8 mouse cellular contexts compared by ENCODE assay signal in genomic region chr16:31422000-31422399, GRCm38 (mm10). TPM values are rescaled to one million over a fixed set of nuclear protein-coding genes. Genes with fewer than 3 reads are reported as not detected.
DNase-seq lines count a peak whose midpoint lies in the region; ATAC-seq and TF ChIP-seq lines count a peak whose summit lies in the region.

TSS of gene Bdh1 (plus strand) at chr16:31422280.

- H3K4me3 ChIP-seq in gastrocnemius, adult 2 months, result no peak within 1 kb of the TSS
- no peak within 1 kb of the TSS for H3K4me3 ChIP-seq in forebrain, embryonic 15.5 days
- H3K4me3 ChIP-seq in stomach, embryonic 14.5 days (ENCODE audit: low read depth, low read length), result no peak within 1 kb of the TSS

- no peak for TF ChIP-seq CTCF in gastrocnemius, adult 2 months (IDR thresholded peaks at IDR 0.05)

- H3K9ac ChIP-seq in forebrain, embryonic 15.5 days (replicated peaks), result no peak within 1 kb of the TSS
- H3K9ac ChIP-seq in stomach, embryonic 14.5 days (replicated peaks; ENCODE audit: low read depth, low read length), result no peak within 1 kb of the TSS

- H3K36me3 ChIP-seq in forebrain, embryonic 15.5 days, result no peaks in the 10 kb centered on the region
- H3K36me3 ChIP-seq in stomach, embryonic 14.5 days (ENCODE audit: control insufficient read depth, insufficient read depth, low read length), result no peaks in the 10 kb centered on the region

- DNase-seq in gastrocnemius, adult 2 months, result no peak
- DNase-seq in gastrocnemius, postnatal 25 days, result no peak
- no peak for DNase-seq in left cerebral cortex, postnatal 4 days
- no peak for DNase-seq in embryo, embryonic 9.5 days (ENCODE audit: extremely low spot score)
- no peak for DNase-seq in c-Kit-positive CD71-positive TER-119-positive erythroid progenitor cells, embryonic 14.5 days (ENCODE audit: low spot score)

- 70% methylated on average over 9 of the region's 9 CpGs for WGBS in forebrain, embryonic 15.5 days
- 52% methylated on average over 9 of the region's 9 CpGs for WGBS in stomach, embryonic 14.5 days

- intact Hi-C loops in gastrocnemius, adult 2 months (cut with DNase I), result no loop called here
- intact Hi-C loops in left cerebral cortex, postnatal 4 days (cut with DNase I), result no loop called here

- H3K4me2 ChIP-seq in forebrain, embryonic 15.5 days (replicated peaks), result no peak within 1 kb of the TSS
- no peak within 1 kb of the TSS for H3K4me2 ChIP-seq in stomach, embryonic 14.5 days (replicated peaks; ENCODE audit: low read depth, low read length)

- H3K27ac ChIP-seq in gastrocnemius, adult 2 months, result no peak within 1 kb of the TSS
- H3K27ac ChIP-seq in forebrain, embryonic 15.5 days (replicated peaks), result no peak within 1 kb of the TSS
- H3K27ac ChIP-seq in stomach, embryonic 14.5 days (ENCODE audit: low read length), result no peak within 1 kb of the TSS

- H3K4me1 ChIP-seq in forebrain, embryonic 15.5 days, result no peaks in the 10 kb centered on the region
- no peaks in the 10 kb centered on the region for H3K4me1 ChIP-seq in stomach, embryonic 14.5 days (ENCODE audit: control insufficient read depth, insufficient read depth, low read length)

- no peaks in the 10 kb centered on the region for H3K9me3 ChIP-seq in forebrain, embryonic 15.5 days
- no peaks in the 10 kb centered on the region for H3K9me3 ChIP-seq in stomach, embryonic 14.5 days (ENCODE audit: control insufficient read depth, low read depth, low read length)

- H3K27me3 ChIP-seq in forebrain, embryonic 15.5 days, result peaks cover 4% of the 10 kb centered on the region; the same call in 1 of the 2 replicates
- H3K27me3 ChIP-seq in stomach, embryonic 14.5 days (ENCODE audit: control insufficient read depth, insufficient read depth, low read length), result no peaks in the 10 kb centered on the region

- no peak for ATAC-seq in CD4-positive, CD25-positive, alpha-beta regulatory T cell, adult 4 months
- ATAC-seq in forebrain, embryonic 15.5 days (replicated peaks), result no peak
- no peak for ATAC-seq in stomach, embryonic 14.5 days (ENCODE audit: insufficient number of reproducible peaks, insufficient read depth, low FRiP score, low read depth)

RNA-seq across cellular contexts. Expression of gene Bdh1, which starts in this region (rescaled TPM):
- 100 to 1,000 TPM in 1 of 2 experiments, 10 to 100 TPM in 1; 71.4 to 144 TPM for total RNA-seq in gastrocnemius, adult 2 months (2021)
- 10 to 100 TPM in 1 of 2 experiments, 1 to 10 TPM in 1; 4.7 to 13.8 TPM for total RNA-seq in gastrocnemius, postnatal 25 days (2021)
- polyA plus RNA-seq in CD4-positive, CD25-positive, alpha-beta regulatory T cell, adult 4 months (2017; shearing (Covaris generic)), result 10 to 100 TPM; 19.9 to 38.0 TPM
- polyA plus RNA-seq in forebrain, embryonic 15.5 days (2015; fragmentation: Nextera tagmentation; extraction: Ambion mirVana), result 132 and 144 TPM in 2 replicates
- total RNA-seq in left cerebral cortex, postnatal 4 days (2021), result 100 to 1,000 TPM; 259 to 272 TPM
- polyA plus RNA-seq in stomach, embryonic 14.5 days (2014; fragmentation: Nextera tagmentation; extraction: Ambion mirVana), result 30.0 TPM in 2 replicates

Comparison
In these comparisons a context has a peak if more than half of its experiments do, and no peak if none do; other contexts are left out.
1. RNA of gene Bdh1 (total RNA-seq): 259 to 272 TPM in left cerebral cortex, postnatal 4 days and 71.4 to 144 TPM in gastrocnemius, adult 2 months; 4.7 to 13.8 TPM in gastrocnemius, postnatal 25 days; every median in the first group is over 4 times any median in the second.